Mouse (Mus musculus): ENCODE data around the gene Aox1. TPM values are rescaled to one million over a fixed set of nuclear protein-coding genes. Genes with fewer than 3 reads are reported as not detected.
A peak's percentile ranks its signal among the peaks of the same experiment; 100 is the strongest.
"Not testable (repeated sequence)": the region's sequence is repeated elsewhere in the genome, so short reads cannot be mapped to it uniquely, and the experiment has no call there.

Gene Aox1
- polyA plus RNA-seq, 1 experiment from 2014 or later = 0.18 TPM

DNA sequence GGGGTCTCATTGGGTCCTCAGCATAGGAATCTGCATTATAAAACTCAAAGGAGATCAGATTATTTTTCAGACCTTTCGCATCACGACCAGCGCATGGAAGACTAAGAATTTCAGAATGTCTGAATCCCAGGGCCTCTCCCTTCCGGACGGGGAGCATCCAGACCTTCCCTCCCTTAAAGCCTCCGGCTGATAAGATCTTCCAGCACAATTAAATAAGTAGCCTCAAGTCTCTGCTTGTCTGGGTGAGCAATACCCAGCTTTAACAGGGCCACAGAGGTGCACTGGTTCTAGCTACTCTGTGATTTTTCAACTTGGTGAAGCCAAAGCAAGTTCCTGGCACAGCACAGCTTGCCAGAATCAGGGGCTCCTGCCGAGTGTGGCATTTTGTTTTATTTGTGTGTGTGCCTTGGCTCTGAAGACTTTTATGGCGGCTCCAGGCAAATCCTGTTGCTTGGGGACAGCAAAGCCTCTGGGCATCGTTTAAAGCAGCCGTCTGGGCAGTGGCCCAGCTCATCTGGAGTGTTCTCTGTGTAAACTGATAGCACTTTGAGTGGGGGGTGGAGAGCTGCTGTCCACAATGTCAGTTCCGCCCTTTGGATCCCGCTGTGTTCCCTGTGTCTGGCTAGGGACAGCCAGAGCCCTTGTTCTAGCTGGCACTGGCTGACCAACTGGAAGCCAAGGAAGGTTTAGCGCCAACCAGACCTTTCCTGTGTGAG, 583 bp downstream of the Aox1 start:
- Histone ChIP-seq H3K27ac (ENCODE audit: low read depth, low read length) (no peak overlapping the region), H3K4me3 (ENCODE audit: low read depth, low read length) (no peak overlapping the region), H3K4me1 (ENCODE audit: control insufficient read depth, insufficient read depth, low read length) (no peaks in the 10 kb centered on the region), H3K36me3 (ENCODE audit: control insufficient read depth, insufficient read depth, low read length) (no peaks in the 10 kb centered on the region), H3K9me3 (ENCODE audit: control insufficient read depth, low read length) (no peaks in the 10 kb centered on the region), H3K9ac (ENCODE audit: low read length) (peak overlapping the region; percentile 12; the same call in 1 of the 2 replicates), H3K4me2 (peak overlapping the region; percentile 2; the same call in 1 of the 2 replicates), H3K27me3 (ENCODE audit: control insufficient read depth, insufficient read depth, low read length) (no peaks in the 10 kb centered on the region)
- 42% methylated on average over 13 of the region's 13 CpGs for WGBS
- DNase-seq (ENCODE audit: low spot score, missing footprints) (no peak), ATAC-seq (ENCODE audit: low FRiP score) (no peak)

GRCm38 (mm10) chr1:58031160-58031769, 1.5 kb downstream of the Aox1 start:
- Histone ChIP-seq H3K9me3 (ENCODE audit: control insufficient read depth, low read length) (no peaks in the 10 kb centered on the region), H3K9ac (ENCODE audit: low read length) (no peak overlapping the region), H3K27me3 (ENCODE audit: control insufficient read depth, insufficient read depth, low read length) (no peaks in the 10 kb centered on the region), H3K4me2 (no peak overlapping the region), H3K4me1 (ENCODE audit: control insufficient read depth, insufficient read depth, low read length) (no peaks in the 10 kb centered on the region), H3K27ac (ENCODE audit: low read depth, low read length) (no peak overlapping the region), H3K36me3 (ENCODE audit: control insufficient read depth, insufficient read depth, low read length) (no peaks in the 10 kb centered on the region), H3K4me3 (ENCODE audit: low read depth, low read length) (no peak overlapping the region)
- 63% methylated on average over 10 of the region's 10 CpGs for WGBS
- ATAC-seq (ENCODE audit: low FRiP score) (peak; percentile 68; the same call in 1 of the 2 replicates), DNase-seq (ENCODE audit: low spot score, missing footprints) (peak; percentile 94)

GRCm38 (mm10) chr1:58037306-58037705, 7.6 kb downstream of the Aox1 start:
- H3K9ac ChIP-seq (ENCODE audit: low read length); H3K4me3 ChIP-seq (ENCODE audit: low read depth, low read length); H3K36me3 ChIP-seq (ENCODE audit: control insufficient read depth, insufficient read depth, low read length); DNase-seq (ENCODE audit: low spot score, missing footprints); H3K9me3 ChIP-seq (ENCODE audit: control insufficient read depth, low read length); H3K4me1 ChIP-seq (ENCODE audit: control insufficient read depth, insufficient read depth, low read length); H3K27me3 ChIP-seq (ENCODE audit: control insufficient read depth, insufficient read depth, low read length); H3K4me2 ChIP-seq; H3K27ac ChIP-seq (ENCODE audit: low read depth, low read length); ATAC-seq (ENCODE audit: low FRiP score): not testable (repeated sequence)
- WGBS = 92% methylated on average over 9 of the region's 9 CpGs

- H3K9me3 ChIP-seq (ENCODE audit: control insufficient read depth, low read length) = no peaks in the 10 kb centered on the region
- H3K4me1 ChIP-seq (ENCODE audit: control insufficient read depth, insufficient read depth, low read length) = no peaks in the 10 kb centered on the region
- ATAC-seq (ENCODE audit: low FRiP score) (no peak), DNase-seq (ENCODE audit: low spot score, missing footprints) (no peak)
- no peak overlapping the region for H3K27ac ChIP-seq (ENCODE audit: low read depth, low read length)
- no peaks in the 10 kb centered on the region for H3K36me3 ChIP-seq (ENCODE audit: control insufficient read depth, insufficient read depth, low read length)
- no peaks in the 10 kb centered on the region for H3K27me3 ChIP-seq (ENCODE audit: control insufficient read depth, insufficient read depth, low read length)
- WGBS = 85% methylated on average over 3 of the region's 3 CpGs
- H3K9ac ChIP-seq (ENCODE audit: low read length) = no peak overlapping the region
- H3K4me2 ChIP-seq = no peak overlapping the region
- H3K4me3 ChIP-seq (ENCODE audit: low read depth, low read length) = no peak overlapping the region
Measured at GRCm38 (mm10) chr1:58045076-58045475, 15.3 kb downstream of the Aox1 start.

DNA sequence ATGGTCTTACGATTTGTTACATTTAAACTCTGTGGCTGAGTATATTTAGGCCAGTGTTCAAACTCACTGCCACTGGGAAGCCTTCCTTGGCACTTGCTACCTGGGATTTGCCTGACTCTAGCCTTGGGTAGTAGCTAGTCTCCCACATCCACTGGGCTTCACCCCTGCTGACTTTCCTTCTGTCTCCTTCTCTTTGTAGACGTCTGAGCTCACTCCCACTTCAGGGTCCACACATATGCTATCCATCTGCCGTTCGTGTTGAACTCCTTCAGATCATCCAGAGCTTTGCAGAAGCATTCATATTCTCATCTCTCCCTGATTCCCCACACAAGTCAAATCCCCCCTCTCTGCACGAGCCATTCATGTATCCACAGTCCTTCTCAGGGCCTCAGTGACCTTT, 15.8 kb downstream of the Aox1 start:
- no peaks in the 10 kb centered on the region for H3K9me3 ChIP-seq (ENCODE audit: control insufficient read depth, low read length)
- ATAC-seq (ENCODE audit: low FRiP score) (no peak), DNase-seq (ENCODE audit: low spot score, missing footprints) (no peak)
- H3K4me2 ChIP-seq = no peak overlapping the region
- no peak overlapping the region for H3K27ac ChIP-seq (ENCODE audit: low read depth, low read length)
- no peaks in the 10 kb centered on the region for H3K27me3 ChIP-seq (ENCODE audit: control insufficient read depth, insufficient read depth, low read length)
- no peaks in the 10 kb centered on the region for H3K36me3 ChIP-seq (ENCODE audit: control insufficient read depth, insufficient read depth, low read length)
- H3K9ac ChIP-seq (ENCODE audit: low read length) = no peak overlapping the region
- H3K4me3 ChIP-seq (ENCODE audit: low read depth, low read length) = no peak overlapping the region
- WGBS = 71% methylated on average over 5 of the region's 5 CpGs
- H3K4me1 ChIP-seq (ENCODE audit: control insufficient read depth, insufficient read depth, low read length) = no peaks in the 10 kb centered on the region

- Histone ChIP-seq H3K4me1 (ENCODE audit: control insufficient read depth, insufficient read depth, low read length) (no peaks in the 10 kb centered on the region), H3K27me3 (ENCODE audit: control insufficient read depth, insufficient read depth, low read length) (no peaks in the 10 kb centered on the region), H3K9me3 (ENCODE audit: control insufficient read depth, low read length) (no peaks in the 10 kb centered on the region), H3K9ac (ENCODE audit: low read length) (no peak overlapping the region), H3K27ac (ENCODE audit: low read depth, low read length) (no peak overlapping the region), H3K4me3 (ENCODE audit: low read depth, low read length) (no peak overlapping the region), H3K36me3 (ENCODE audit: control insufficient read depth, insufficient read depth, low read length) (no peaks in the 10 kb centered on the region), H3K4me2 (no peak overlapping the region)
- DNase-seq (ENCODE audit: low spot score, missing footprints) (no peak), ATAC-seq (ENCODE audit: low FRiP score) (no peak; the same call in 1 of the 2 replicates)
- WGBS = 63% methylated on average over 3 of the region's 3 CpGs
Measured at GRCm38 (mm10) chr1:58046721-58047290, 17.1 kb downstream of the Aox1 start.

- no peak for DNase-seq (ENCODE audit: low spot score, missing footprints)
- H3K4me1 ChIP-seq (ENCODE audit: control insufficient read depth, insufficient read depth, low read length) = no peaks in the 10 kb centered on the region
- no peak overlapping the region for H3K27ac ChIP-seq (ENCODE audit: low read depth, low read length)
- no peak for ATAC-seq (ENCODE audit: low FRiP score)
- H3K27me3 ChIP-seq (ENCODE audit: control insufficient read depth, insufficient read depth, low read length) = no peaks in the 10 kb centered on the region
- 89% methylated on average over 5 of the region's 5 CpGs for WGBS
- H3K4me3 ChIP-seq (ENCODE audit: low read depth, low read length) = no peak overlapping the region
- no peaks in the 10 kb centered on the region for H3K36me3 ChIP-seq (ENCODE audit: control insufficient read depth, insufficient read depth, low read length)
- H3K9me3 ChIP-seq (ENCODE audit: control insufficient read depth, low read length) = no peaks in the 10 kb centered on the region
- H3K4me2 ChIP-seq = no peak overlapping the region
- H3K9ac ChIP-seq (ENCODE audit: low read length) = no peak overlapping the region
Measured at GRCm38 (mm10) chr1:58049126-58049525, 19.4 kb downstream of the Aox1 start.

DNA sequence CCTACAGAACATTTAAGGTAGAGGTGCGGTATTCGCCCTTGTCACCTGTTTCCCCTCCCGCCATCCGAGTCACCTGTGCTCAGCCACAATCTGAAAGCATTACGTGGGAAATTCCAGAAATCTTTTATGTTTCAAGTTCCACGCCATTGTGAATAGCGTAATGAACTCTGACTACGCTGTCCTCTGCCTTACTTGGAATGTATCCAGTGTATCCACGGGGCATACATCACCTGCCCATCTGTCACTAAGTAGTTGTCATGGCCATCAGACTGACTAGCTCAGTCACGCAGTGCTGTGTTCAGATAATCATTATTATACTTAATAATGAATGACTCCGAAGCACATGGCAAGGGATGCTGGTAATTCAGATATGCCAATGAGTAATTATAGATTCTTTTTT, 25.9 kb downstream of the Aox1 start:
- ATAC-seq (ENCODE audit: low FRiP score) (no peak), DNase-seq (ENCODE audit: low spot score, missing footprints) (no peak)
- H3K4me2 ChIP-seq = no peak overlapping the region
- no peak overlapping the region for H3K9ac ChIP-seq (ENCODE audit: low read length)
- no peak overlapping the region for H3K27ac ChIP-seq (ENCODE audit: low read depth, low read length)
- no peaks in the 10 kb centered on the region for H3K36me3 ChIP-seq (ENCODE audit: control insufficient read depth, insufficient read depth, low read length)
- no peaks in the 10 kb centered on the region for H3K4me1 ChIP-seq (ENCODE audit: control insufficient read depth, insufficient read depth, low read length)
- 93% methylated on average over 11 of the region's 11 CpGs for WGBS
- no peaks in the 10 kb centered on the region for H3K27me3 ChIP-seq (ENCODE audit: control insufficient read depth, insufficient read depth, low read length)
- H3K4me3 ChIP-seq (ENCODE audit: low read depth, low read length) = no peak overlapping the region
- H3K9me3 ChIP-seq (ENCODE audit: control insufficient read depth, low read length) = no peaks in the 10 kb centered on the region

DNA sequence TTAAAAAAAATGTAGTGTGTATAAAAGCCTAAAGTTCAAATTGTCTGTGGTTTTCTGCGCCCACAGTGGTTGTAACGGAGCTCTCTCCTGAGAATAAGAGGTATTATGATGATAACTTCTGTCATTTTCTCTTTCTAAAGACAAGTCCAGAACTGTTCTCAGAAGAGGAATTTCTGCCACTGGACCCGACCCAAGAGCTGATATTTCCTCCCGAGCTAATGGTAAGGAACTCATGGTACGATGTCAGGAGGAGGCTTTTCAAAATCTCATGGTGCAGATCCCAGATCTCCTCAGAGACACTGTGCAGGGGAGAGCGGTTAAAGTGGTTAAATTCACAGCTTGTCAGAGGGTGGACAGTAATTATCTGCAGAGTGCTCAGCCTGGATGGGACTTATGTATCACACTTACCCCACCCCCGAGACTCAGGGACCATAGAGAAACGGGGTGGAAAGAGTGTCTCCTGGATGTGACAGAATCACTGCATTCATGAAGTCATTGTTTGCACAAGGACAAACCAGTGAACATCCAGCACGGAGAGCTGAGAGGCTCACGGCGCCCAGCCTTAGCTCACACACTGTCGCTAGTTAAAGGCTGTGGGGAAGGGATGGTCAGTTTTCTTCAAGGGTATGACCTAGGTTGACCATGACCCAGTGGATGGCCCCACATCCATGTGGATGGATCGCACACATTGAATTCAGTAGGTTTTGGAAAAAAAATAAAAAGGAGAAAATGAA, 26.5 kb downstream of the Aox1 start:
- Histone ChIP-seq H3K9ac (ENCODE audit: low read length) (no peak overlapping the region), H3K4me1 (ENCODE audit: control insufficient read depth, insufficient read depth, low read length) (no peaks in the 10 kb centered on the region), H3K36me3 (ENCODE audit: control insufficient read depth, insufficient read depth, low read length) (no peaks in the 10 kb centered on the region), H3K4me2 (no peak overlapping the region), H3K9me3 (ENCODE audit: control insufficient read depth, low read length) (no peaks in the 10 kb centered on the region), H3K27ac (ENCODE audit: low read depth, low read length) (no peak overlapping the region), H3K4me3 (ENCODE audit: low read depth, low read length) (no peak overlapping the region), H3K27me3 (ENCODE audit: control insufficient read depth, insufficient read depth, low read length) (no peaks in the 10 kb centered on the region)
- no peak for DNase-seq (ENCODE audit: low spot score, missing footprints)
- no peak for ATAC-seq (ENCODE audit: low FRiP score)
- 86% methylated on average over 13 of the region's 13 CpGs for WGBS
